Mouse (Mus musculus): Measurements from ENCODE around the gene Nxph1. TPM values are rescaled to one million over a fixed set of nuclear protein-coding genes. Genes with fewer than 3 reads are reported as not detected.

The Nxph1 gene
- total and polyA plus RNA-seq, 3 experiments = not detected

DNA sequence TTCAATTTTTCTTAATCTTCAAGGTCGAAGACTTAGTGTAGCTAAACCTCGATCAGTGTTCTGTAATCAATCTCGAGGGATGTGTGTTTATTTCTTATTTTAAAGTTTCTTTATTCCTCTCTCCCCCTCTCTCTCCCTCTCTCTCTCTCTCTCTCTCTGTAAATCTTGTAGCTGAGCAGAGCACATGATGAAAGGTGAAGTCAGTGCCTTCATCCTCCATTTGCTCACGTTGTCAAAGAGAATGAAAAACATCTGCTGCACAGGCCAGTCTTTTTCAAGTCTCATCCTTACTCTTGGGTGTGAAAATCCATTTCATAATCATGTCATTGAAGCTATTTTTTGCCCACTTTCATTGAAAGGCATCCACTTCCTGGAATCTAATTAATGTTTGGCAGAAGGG is 12.1 kb upstream of the Nxph1 start:
- Histone ChIP-seq H3K9me3 (replicated peaks; ENCODE audit: insufficient read depth, low read length) (no peaks in the 10 kb centered on the region), H3K9ac (ENCODE audit: control insufficient read depth, low read depth, low read length, poor library complexity, severe bottlenecking) (no peak overlapping the region), H3K27me3 (ENCODE audit: control insufficient read depth in 1 of 2, insufficient read depth in 2 of 2, low read length in 2 of 2) (no peaks in the 10 kb centered on the region; a peak in 1 of 4 replicates), H3K27ac (ENCODE audit: control insufficient read depth, low read depth, low read length) (no peak overlapping the region), H3K79me2 (ENCODE audit: control insufficient read depth, insufficient read depth, low read length, poor library complexity) (no peaks in the 10 kb centered on the region), H3K4me1 (ENCODE audit: control insufficient read depth in 1 of 2, insufficient read depth in 2 of 2, low read length in 2 of 2) (no peaks in the 10 kb centered on the region), H3K36me3 (ENCODE audit: control insufficient read depth in 1 of 2, insufficient read depth in 2 of 2, low read length in 2 of 2) (no peaks in the 10 kb centered on the region), H3K4me3 (ENCODE audit: control insufficient read depth in 1 of 2, insufficient read depth in 1 of 2, low read depth in 2 of 2, low read length in 2 of 2) (no peak overlapping the region)
- DNase-seq (ENCODE audit: low read depth, low spot score) = no peak
- TF ChIP-seq MAFK (IDR thresholded peaks at IDR 0.05; ENCODE audit: borderline replicate concordance, low read depth, low read length) (no peak), GATA1 (IDR thresholded peaks at IDR 0.05; ENCODE audit: low read depth, low read length) (no peak), KAT2A (conservative IDR thresholded peaks at IDR 0.05; ENCODE audit: low read depth, low read length) (no peak), POLR2AphosphoS5 (IDR thresholded peaks at IDR 0.05; ENCODE audit: borderline replicate concordance, low read depth, low read length) (no peak), POLR2AphosphoS2 (IDR thresholded peaks at IDR 0.05; ENCODE audit: low read length) (no peak), TAL1 (IDR thresholded peaks at IDR 0.05; ENCODE audit: low read length) (no peak)

DNA sequence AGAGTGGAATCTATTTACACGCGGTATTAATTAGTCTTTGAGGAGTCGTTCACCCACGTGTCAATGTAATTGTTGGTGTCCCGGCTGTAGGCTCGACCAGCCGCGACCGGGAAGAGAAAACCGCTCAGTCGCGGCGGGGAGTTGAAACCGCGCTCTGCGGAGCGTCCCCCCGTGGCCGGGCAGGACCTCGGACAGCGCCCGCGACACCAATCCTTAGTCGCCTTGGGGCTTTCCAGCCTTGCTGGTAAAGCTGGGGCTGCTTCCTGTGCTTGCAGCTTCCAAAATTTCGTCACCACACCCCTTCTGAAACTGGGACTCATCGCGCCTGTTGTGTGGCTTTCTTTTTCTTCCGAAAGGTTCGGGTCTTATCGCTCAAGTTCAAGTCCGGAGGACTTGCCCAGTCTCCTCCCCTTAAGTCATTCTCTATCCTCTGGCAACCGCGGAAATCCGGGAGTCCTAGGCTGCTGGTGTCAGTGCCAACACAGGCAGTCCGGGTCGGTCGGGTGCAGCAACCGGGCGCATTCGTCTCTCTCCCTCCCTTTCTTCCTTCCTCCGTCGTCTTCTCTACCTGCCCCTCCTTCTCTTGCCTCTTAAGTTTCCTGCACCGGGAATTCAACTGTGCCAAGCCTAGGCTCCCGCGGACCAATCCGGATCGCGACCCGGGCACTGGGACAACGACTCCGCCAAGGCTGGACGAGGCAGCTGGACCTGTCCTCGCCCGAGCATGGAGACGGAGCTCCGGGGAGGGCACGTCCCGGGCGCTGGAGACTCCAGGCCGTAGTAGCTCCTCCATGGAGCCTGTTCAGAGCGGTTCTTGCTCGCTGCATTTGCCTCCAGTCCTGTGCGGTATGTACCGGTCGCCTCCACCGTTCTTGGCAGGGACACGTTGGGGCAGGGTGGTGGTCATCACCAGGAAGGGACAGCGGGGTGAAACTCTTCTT is 510 bp downstream of the Nxph1 start:
- Histone ChIP-seq H3K4me3 (ENCODE audit: control insufficient read depth in 1 of 2, insufficient read depth in 1 of 2, low read depth in 2 of 2, low read length in 2 of 2) (no peak overlapping the region), H3K79me2 (ENCODE audit: control insufficient read depth, insufficient read depth, low read length, poor library complexity) (no peaks in the 10 kb centered on the region), H3K36me3 (ENCODE audit: control insufficient read depth in 1 of 2, insufficient read depth in 2 of 2, low read length in 2 of 2) (no peaks in the 10 kb centered on the region), H3K9ac (ENCODE audit: control insufficient read depth, low read depth, low read length, poor library complexity, severe bottlenecking) (no peak overlapping the region), H3K4me1 (ENCODE audit: control insufficient read depth in 1 of 2, insufficient read depth in 2 of 2, low read length in 2 of 2) (no peaks in the 10 kb centered on the region), H3K9me3 (replicated peaks; ENCODE audit: insufficient read depth, low read length) (no peaks in the 10 kb centered on the region), H3K27me3 (ENCODE audit: control insufficient read depth in 1 of 2, insufficient read depth in 2 of 2, low read length in 2 of 2) (no peaks in the 10 kb centered on the region), H3K27ac (ENCODE audit: control insufficient read depth, low read depth, low read length) (no peak overlapping the region)
- TF ChIP-seq SIN3A (IDR thresholded peaks at IDR 0.05; ENCODE audit: low read length) (no peak), ZC3H11A (IDR thresholded peaks at IDR 0.05; ENCODE audit: low read depth, low read length) (no peak), ELF1 (IDR thresholded peaks at IDR 0.05; ENCODE audit: low read depth, low read length) (no peak), USF1 (IDR thresholded peaks at IDR 0.05; ENCODE audit: low read depth, low read length) (no peak), E2F4 (IDR thresholded peaks at IDR 0.05; ENCODE audit: borderline replicate concordance, low read depth, low read length) (no peak), POLR2AphosphoS5 (IDR thresholded peaks at IDR 0.05; ENCODE audit: borderline replicate concordance, low read depth, low read length) (no peak), MAFK (IDR thresholded peaks at IDR 0.05; ENCODE audit: borderline replicate concordance, low read depth, low read length) (no peak), GATA1 (IDR thresholded peaks at IDR 0.05; ENCODE audit: low read depth, low read length) (no peak), JUND (IDR thresholded peaks at IDR 0.05; ENCODE audit: low read depth, low read length) (no peak), MXI1 (IDR thresholded peaks at IDR 0.05; ENCODE audit: low read depth, low read length) (no peak), KAT2A (conservative IDR thresholded peaks at IDR 0.05; ENCODE audit: low read depth, low read length) (no peak), NELFE (IDR thresholded peaks at IDR 0.05; ENCODE audit: low read depth, low read length) (no peak), ZNF384 (IDR thresholded peaks at IDR 0.05; ENCODE audit: low read depth, low read length) (no peak), ETS1 (IDR thresholded peaks at IDR 0.05; ENCODE audit: low read depth, low read length) (no peak)
- no peak for DNase-seq (ENCODE audit: low read depth, low spot score)

All from MEL (cell line).